Mouse (Mus musculus): Measurements from ENCODE around the gene Dmrt3.

DNA sequence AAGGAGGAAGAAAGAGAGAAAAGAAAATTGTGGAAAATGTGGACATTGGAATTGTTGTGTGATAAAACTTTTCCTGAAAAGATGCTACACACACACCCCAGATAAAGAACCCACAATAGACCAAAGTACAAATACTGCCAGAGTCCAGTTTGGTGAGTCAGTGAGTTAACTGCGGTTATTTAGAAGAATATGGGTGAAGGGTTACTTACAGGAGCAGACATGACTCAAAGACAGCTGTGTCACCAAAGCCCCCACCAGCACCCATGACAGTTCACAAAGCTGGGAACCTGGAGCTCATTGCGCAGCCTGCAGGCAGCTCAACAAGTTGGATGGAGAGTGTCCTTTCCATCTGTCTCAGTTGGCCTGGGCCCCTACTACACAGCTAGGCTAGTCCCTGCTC lies 31.7 kb upstream of the Dmrt3 start:
- TF ChIP-seq CTCF (IDR thresholded peaks at IDR 0.05; ENCODE audit: borderline replicate concordance, insufficient read depth, low read length) (no peak), POLR2A (IDR thresholded peaks at IDR 0.05; ENCODE audit: low read depth, low read length) (no peak)
